Mouse (Mus musculus): ENCODE measurements around the gene Ctnnal1.

DNA sequence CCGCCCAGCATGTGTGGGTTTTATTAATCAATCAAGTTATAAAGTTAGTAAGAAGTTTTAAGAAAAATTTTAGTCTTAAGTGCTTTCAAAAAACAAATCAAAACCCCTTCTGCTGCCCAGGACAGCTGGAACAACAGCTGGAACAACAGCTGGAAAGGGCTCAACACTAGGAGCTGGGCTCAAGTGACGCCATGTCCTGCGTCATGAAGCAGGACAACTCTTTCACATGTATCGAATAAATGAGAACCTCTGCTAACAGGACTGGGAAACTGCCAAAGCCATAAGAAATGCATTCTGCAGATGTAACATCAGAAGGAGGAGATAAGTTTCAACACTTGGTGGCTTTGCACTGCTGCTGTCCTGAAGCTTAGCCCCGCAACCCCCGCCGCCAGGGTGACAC is 14.0 kb upstream of the Ctnnal1 start:
- TF ChIP-seq EP300 (optimal IDR thresholded peaks at IDR 0.05): no peak
- no peak for TF ChIP-seq CTCF (IDR thresholded peaks at IDR 0.05; ENCODE audit: low read depth)
